8 mouse cellular contexts compared by ENCODE assay signal in the genomic region with DNA sequence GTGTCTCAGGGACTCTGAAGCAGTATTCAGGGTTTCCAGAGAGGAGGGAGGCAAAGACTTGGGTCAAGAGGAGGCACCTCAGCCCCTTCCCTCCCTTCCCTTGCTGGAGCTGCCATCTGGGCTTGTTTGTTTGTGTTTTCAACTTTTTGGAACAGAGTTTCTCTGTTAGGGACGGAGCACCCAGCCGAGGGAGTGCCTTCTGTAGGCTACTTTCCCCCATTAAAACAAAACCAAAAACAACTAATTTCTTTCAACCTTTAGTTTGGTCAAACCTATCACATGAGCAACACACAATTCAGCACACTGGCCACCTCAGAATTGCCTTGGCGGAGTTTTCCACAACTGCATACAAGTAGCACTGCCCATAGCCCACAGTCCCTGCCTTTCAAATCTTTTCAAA. TPM values are rescaled to one million over a fixed set of nuclear protein-coding genes. Genes with fewer than 3 reads are reported as not detected.
DNase-seq lines count a peak whose midpoint lies in the region; ATAC-seq and TF ChIP-seq lines count a peak whose summit lies in the region.

No protein-coding gene starts in this region.

- H3K9me3 ChIP-seq in forebrain, embryonic 14.5 days (replicated peaks; ENCODE audit: control insufficient read depth, low read length), result no peaks in the 10 kb centered on the region
- no peaks in the 10 kb centered on the region for H3K9me3 ChIP-seq in limb, embryonic 12.5 days
- no peaks in the 10 kb centered on the region for H3K9me3 ChIP-seq in stomach, embryonic 14.5 days (ENCODE audit: control insufficient read depth, low read depth, low read length)

- H3K9ac ChIP-seq in forebrain, embryonic 14.5 days (ENCODE audit: low read length), result peak overlapping the region; percentile 54
- peak overlapping the region; percentile 66 for H3K9ac ChIP-seq in limb, embryonic 12.5 days (replicated peaks)
- peak overlapping the region; percentile 21; the same call in 1 of the 2 replicates for H3K9ac ChIP-seq in stomach, embryonic 14.5 days (replicated peaks; ENCODE audit: low read depth, low read length)

- DNase-seq in lung, adult 2 months, result no peak
- DNase-seq in lung, adult 18-20 months, result no peak
- peak; percentile 55 for DNase-seq in forebrain, embryonic 14.5 days (ENCODE audit: low spot score)
- DNase-seq in adrenal gland, adult 2 months, result no peak
- DNase-seq in adrenal gland, postnatal 14 days, result no peak
- DNase-seq in spleen, postnatal 36 days (ENCODE audit: low spot score in 2 of 2), result no peak

- no peak for TF ChIP-seq CTCF in lung, adult 2 months (IDR thresholded peaks at IDR 0.05; ENCODE audit: insufficient read depth, low read length)

- H3K27ac ChIP-seq in forebrain, embryonic 14.5 days (ENCODE audit: low read depth, low read length), result peak overlapping the region; percentile 36; the same call in 1 of the 2 replicates
- peak overlapping the region; percentile 86 for H3K27ac ChIP-seq in limb, embryonic 12.5 days
- H3K27ac ChIP-seq in stomach, embryonic 14.5 days (ENCODE audit: low read length), result no peak overlapping the region; the same call in 1 of the 2 replicates

- peak overlapping the region; percentile 20 for H3K4me3 ChIP-seq in lung, adult 2 months (replicated peaks; ENCODE audit: extremely low read depth, low read depth, low read length)
- peak overlapping the region; percentile 41 for H3K4me3 ChIP-seq in forebrain, embryonic 14.5 days (ENCODE audit: low read depth, low read length)
- peak overlapping the region; percentile 58 for H3K4me3 ChIP-seq in limb, embryonic 12.5 days (replicated peaks)
- peak overlapping the region; percentile 36 for H3K4me3 ChIP-seq in stomach, embryonic 14.5 days (ENCODE audit: low read depth, low read length)

- peak; percentile 41; the same call in 1 of the 2 replicates for ATAC-seq in forebrain, embryonic 14.5 days
- ATAC-seq in limb, embryonic 12.5 days (ENCODE audit: insufficient number of reproducible peaks, insufficient read depth, low FRiP score, low TSS enrichment, low read depth), result no peak; the same call in 1 of the 2 replicates
- ATAC-seq in stomach, embryonic 14.5 days (ENCODE audit: insufficient number of reproducible peaks, insufficient read depth, low FRiP score, low read depth), result no peak

- H3K27me3 ChIP-seq in forebrain, embryonic 14.5 days (replicated peaks; ENCODE audit: control insufficient read depth, insufficient read depth, low read length), result 0 out of 2 replicates have a peak, but pooled peaks cover 5% of the 10 kb centered on the region
- no peaks in the 10 kb centered on the region for H3K27me3 ChIP-seq in limb, embryonic 12.5 days
- H3K27me3 ChIP-seq in stomach, embryonic 14.5 days (ENCODE audit: control insufficient read depth, insufficient read depth, low read length), result no peaks in the 10 kb centered on the region

- WGBS in lung, adult 2 months, result 47% methylated on average over 3 of the region's 3 CpGs
- 19% methylated on average over 3 of the region's 3 CpGs for WGBS in forebrain, embryonic 14.5 days
- 14% methylated on average over 3 of the region's 3 CpGs for WGBS in limb, embryonic 12.5 days
- 46% methylated on average over 3 of the region's 3 CpGs for WGBS in stomach, embryonic 14.5 days

- H3K4me2 ChIP-seq in forebrain, embryonic 14.5 days (ENCODE audit: low read length), result peak overlapping the region; percentile 65
- H3K4me2 ChIP-seq in limb, embryonic 12.5 days, result peak overlapping the region; percentile 59
- H3K4me2 ChIP-seq in stomach, embryonic 14.5 days (replicated peaks; ENCODE audit: low read depth, low read length), result peak overlapping the region; percentile 33

- no peak for TF ChIP-seq POLR2A in lung, adult 2 months (IDR thresholded peaks at IDR 0.05; ENCODE audit: borderline replicate concordance, extremely low read depth, low read depth, low read length)

- peaks cover 8% of the 10 kb centered on the region for H3K4me1 ChIP-seq in lung, adult 2 months (ENCODE audit: control insufficient read depth, insufficient read depth, low read length)
- peaks cover 8% of the 10 kb centered on the region; the same call in 1 of the 2 replicates for H3K4me1 ChIP-seq in forebrain, embryonic 14.5 days (ENCODE audit: control insufficient read depth, insufficient read depth, low read length)
- peaks cover 25% of the 10 kb centered on the region for H3K4me1 ChIP-seq in limb, embryonic 12.5 days (replicated peaks)
- H3K4me1 ChIP-seq in stomach, embryonic 14.5 days (ENCODE audit: control insufficient read depth, insufficient read depth, low read length), result peaks cover 11% of the 10 kb centered on the region; the same call in 1 of the 2 replicates

- no peaks in the 10 kb centered on the region for H3K36me3 ChIP-seq in forebrain, embryonic 14.5 days (ENCODE audit: control insufficient read depth, insufficient read depth, low read length)
- H3K36me3 ChIP-seq in limb, embryonic 12.5 days, result no peaks in the 10 kb centered on the region
- H3K36me3 ChIP-seq in stomach, embryonic 14.5 days (ENCODE audit: control insufficient read depth, insufficient read depth, low read length), result no peaks in the 10 kb centered on the region

RNA-seq across cellular contexts. Expression of a gene that starts 1.2 kb away (rescaled TPM):
- polyA plus RNA-seq in lung, adult 2 months (2012; rRNA removed), result 6.1 and 10.9 TPM in 2 replicates
- 12.1 and 12.2 TPM in 2 replicates for polyA plus RNA-seq in forebrain, embryonic 14.5 days (2014; fragmentation: Nextera tagmentation; extraction: Ambion mirVana)
- 35.2 and 38.2 TPM in 2 replicates for polyA plus RNA-seq in limb, embryonic 12.5 days (2016; fragmentation: Nextera tagmentation; extraction: Ambion mirVana)
- polyA plus RNA-seq in stomach, embryonic 14.5 days (2014; fragmentation: Nextera tagmentation; extraction: Ambion mirVana), result 12.8 and 12.9 TPM in 2 replicates
- total RNA-seq in adrenal gland, adult 2 months (2021), result 10 to 100 TPM; 13.5 to 27.1 TPM
- 2.0 and 2.1 TPM in 2 replicates for polyA plus RNA-seq in adrenal gland, adult 2 months (2012; rRNA removed)
- 13.2 and 16.4 TPM in 2 replicates for total RNA-seq in adrenal gland, postnatal 14 days (2021)

RNA-seq across cellular contexts. Expression of a gene that starts 11.6 kb away (rescaled TPM):
- 1.4 and 1.5 TPM in 2 replicates for polyA plus RNA-seq in lung, adult 2 months (2012; rRNA removed)
- 3.0 and 4.5 TPM in 2 replicates for polyA plus RNA-seq in forebrain, embryonic 14.5 days (2014; fragmentation: Nextera tagmentation; extraction: Ambion mirVana)
- polyA plus RNA-seq in limb, embryonic 12.5 days (2016; fragmentation: Nextera tagmentation; extraction: Ambion mirVana), result 2.8 and 3.2 TPM in 2 replicates
- 2.7 and 3.0 TPM in 2 replicates for polyA plus RNA-seq in stomach, embryonic 14.5 days (2014; fragmentation: Nextera tagmentation; extraction: Ambion mirVana)
- 1 to 10 TPM; 5.4 to 6.6 TPM for total RNA-seq in adrenal gland, adult 2 months (2021)
- polyA plus RNA-seq in adrenal gland, adult 2 months (2012; rRNA removed), result 4.2 and 4.5 TPM in 2 replicates
- total RNA-seq in adrenal gland, postnatal 14 days (2021), result 6.4 and 7.1 TPM in 2 replicates
